Mouse (Mus musculus) forebrain, embryonic 11.5 days (tissue): ENCODE results near the gene Fibp. TPM values are rescaled to one million over a fixed set of nuclear protein-coding genes. Genes with fewer than 3 reads are reported as not detected.

Source experiments
- ATAC-seq: fragments of 200-750 bp; cut with Nextera tagmentation; replicated peaks from 2 replicates; pipeline ENCODE4 v1.8.0; 2017; ENCODE audit warnings: moderate TSS enrichment; ENCODE audit not compliant: low FRiP score
- DNase-seq: peaks from one replicate; pipeline ENCODE4 v3.0.0-alpha.2; 2017; ENCODE audit warnings: low spot score
- H3K27ac ChIP-seq: fragments of 300-500 bp; sonication (generic); 2 replicates; pipeline ENCODE4 v1.5.1; 2014; ENCODE audit warnings: low read depth, low read length
- H3K27me3 ChIP-seq: fragments of 300-500 bp; sonication (generic); 2 replicates; pipeline ENCODE4 v1.6.1; 2014; ENCODE audit warnings: mild to moderate bottlenecking, low read length, mixed read lengths; ENCODE audit not compliant: control insufficient read depth, insufficient read depth
- H3K36me3 ChIP-seq: fragments of 300-500 bp; sonication (generic); 2 replicates; pipeline ENCODE4 v1.6.1; 2014; ENCODE audit warnings: mild to moderate bottlenecking, low read length, moderate library complexity, mixed read lengths; ENCODE audit not compliant: control insufficient read depth, insufficient read depth
- H3K4me1 ChIP-seq: fragments of 300-500 bp; sonication (generic); replicated peaks from 2 replicates; pipeline ENCODE4 v1.6.1; 2014; ENCODE audit warnings: low read length, mixed read lengths; ENCODE audit not compliant: control insufficient read depth, insufficient read depth
- H3K4me2 ChIP-seq: fragments of 300-500 bp; sonication (generic); 2 replicates; pipeline ENCODE4 v1.6.1; 2014; ENCODE audit warnings: low read depth, mild to moderate bottlenecking, low read length, moderate library complexity, mixed read lengths; ENCODE audit not compliant: severe bottlenecking
- H3K4me3 ChIP-seq: fragments of 300-500 bp; sonication (generic); 2 replicates; pipeline ENCODE4 v1.5.1; 2014; ENCODE audit warnings: low read depth, low read length
- H3K9ac ChIP-seq: fragments of 300-500 bp; sonication (generic); 2 replicates; pipeline ENCODE4 v1.6.1; 2014; ENCODE audit warnings: low read length
- H3K9me3 ChIP-seq: fragments of 300-500 bp; sonication (generic); 2 replicates; pipeline ENCODE4 v1.6.1; 2016; ENCODE audit warnings: low read length, mixed read lengths; ENCODE audit not compliant: control insufficient read depth
- WGBS: fragments of 180-500 bp; shearing (Covaris S2); extraction: QIAGEN DNeasy Blood & Tissue Kit; methylation state at CpG from one replicate; pipeline ENCODE4 v1.1.7; 2014; 5-methylcytosine and 5-hydroxymethylcytosine counted together
- polyA plus RNA-seq: library from polyadenylated mRNA; unstranded; fragments of >200 nt; fragmentation: Nextera tagmentation; extraction: Ambion mirVana; gene quantifications from 2 replicates; pipeline ENCODE4 v1.2.1, GENCODE M21; 2014

The Fibp gene
- polyA plus RNA-seq, 1 experiment from 2014 or later = 105 TPM

DNA sequence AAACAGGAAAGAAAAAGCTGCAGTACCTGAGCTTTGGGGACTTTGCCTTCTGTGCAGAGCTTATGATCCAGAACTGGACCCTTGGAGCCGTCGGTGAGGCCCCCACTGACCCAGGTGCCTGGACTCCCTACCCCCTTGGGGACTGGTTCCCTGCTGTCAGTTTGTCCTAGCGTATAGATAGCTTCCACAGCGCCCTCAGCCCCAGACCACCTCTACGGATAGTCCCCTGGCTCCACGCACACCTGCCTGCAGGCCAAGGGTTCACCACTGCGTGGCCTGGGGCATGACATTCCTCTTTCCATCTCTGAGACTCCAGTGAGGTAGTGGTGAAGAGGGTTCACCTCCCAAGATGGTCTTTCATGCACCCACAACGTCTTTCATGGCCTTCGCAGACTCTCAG, 2.8 kb downstream of the Fibp start:
- H3K9me3 ChIP-seq = no peaks in the 10 kb centered on the region
- H3K27me3 ChIP-seq = peaks cover 6% of the 10 kb centered on the region; the same call in 1 of the 2 replicates
- DNase-seq (no peak), ATAC-seq (no peak)
- H3K36me3 ChIP-seq = peaks cover 2% of the 10 kb centered on the region
- H3K4me1 ChIP-seq = peaks cover 9% of the 10 kb centered on the region; the same call in 1 of the 2 replicates
- no peak overlapping the region for H3K4me2 ChIP-seq
- WGBS = 87% methylated on average over 9 of the region's 9 CpGs
- H3K9ac ChIP-seq = no peak overlapping the region
- no peak overlapping the region for H3K27ac ChIP-seq
- H3K4me3 ChIP-seq = no peak overlapping the region

- H3K9me3 ChIP-seq = no peaks in the 10 kb centered on the region
- H3K27ac ChIP-seq = peak overlapping the region; percentile 41; the same call in 1 of the 2 replicates
- peaks cover 3% of the 10 kb centered on the region; the same call in 1 of the 2 replicates for H3K27me3 ChIP-seq
- peak; percentile 62 for ATAC-seq
- peaks cover 9% of the 10 kb centered on the region; the same call in 1 of the 2 replicates for H3K4me1 ChIP-seq
- WGBS = 49% methylated on average over 15 of the region's 15 CpGs
- H3K4me3 ChIP-seq = peak overlapping the region; percentile 12; the same call in 1 of the 2 replicates
- peak overlapping the region; percentile 45 for H3K9ac ChIP-seq
- peak overlapping the region; percentile 29; the same call in 1 of the 2 replicates for H3K4me2 ChIP-seq
- DNase-seq = peak; percentile 91
- H3K36me3 ChIP-seq = peaks cover 2% of the 10 kb centered on the region
These were observed 3.6 kb downstream of the Fibp start for GRCm38 (mm10) chr19:5463791-5464562.

DNA sequence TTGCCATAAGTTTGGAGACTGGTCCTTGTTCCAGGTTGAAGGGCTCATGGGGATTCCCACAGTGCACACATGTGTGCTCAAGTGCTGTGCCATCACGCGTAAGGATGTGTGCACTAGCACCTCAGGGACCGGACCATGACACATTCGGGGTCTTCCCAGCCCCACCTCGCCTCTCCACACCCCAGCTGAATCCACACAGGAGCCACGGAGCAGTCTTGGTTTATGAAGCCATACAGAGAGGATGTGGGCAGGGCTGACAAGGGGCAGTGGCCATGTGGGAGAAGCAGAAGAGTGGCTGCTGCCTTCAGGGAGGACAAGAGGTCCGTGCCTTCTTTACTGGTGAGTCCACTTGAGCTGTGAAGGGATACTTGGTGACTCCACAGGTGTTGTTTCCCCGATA, 4.6 kb downstream of the Fibp start:
- 93% methylated on average over 8 of the region's 8 CpGs for WGBS
- peaks cover 2% of the 10 kb centered on the region for H3K36me3 ChIP-seq
- no peak for DNase-seq

GRCm38 (mm10) chr19:5466916-5467500, 6.6 kb downstream of the Fibp start:
- ATAC-seq (no peak), DNase-seq (no peak)
- Histone ChIP-seq H3K4me2 (no peak overlapping the region), H3K4me1 (peaks cover 4% of the 10 kb centered on the region; the same call in 1 of the 2 replicates), H3K27me3 (no peaks in the 10 kb centered on the region), H3K9me3 (no peaks in the 10 kb centered on the region), H3K9ac (no peak overlapping the region), H3K4me3 (no peak overlapping the region), H3K27ac (no peak overlapping the region), H3K36me3 (peaks cover 2% of the 10 kb centered on the region)
- 95% methylated on average over 6 of the region's 6 CpGs for WGBS

More for the DNA sequence above, 4.6 kb downstream of the Fibp start:
- no peak overlapping the region for H3K4me3 ChIP-seq
- H3K27me3 ChIP-seq = no peaks in the 10 kb centered on the region
- no peak overlapping the region for H3K4me2 ChIP-seq
- H3K27ac ChIP-seq = no peak overlapping the region
- ATAC-seq = no peak
- H3K4me1 ChIP-seq = peaks cover 9% of the 10 kb centered on the region; the same call in 1 of the 2 replicates
- no peak overlapping the region for H3K9ac ChIP-seq
- H3K9me3 ChIP-seq = no peaks in the 10 kb centered on the region

GRCm38 (mm10) chr19:5468374-5468773, 8.0 kb downstream of the Fibp start, which contains the start of gene Ctsw:
Gene Ctsw, minus strand, starts transcription at chr19:5468507.
- no peak for DNase-seq
- no peaks in the 10 kb centered on the region for H3K9me3 ChIP-seq
- no peak within 1 kb of the TSS for H3K4me2 ChIP-seq
- H3K4me3 ChIP-seq = no peak within 1 kb of the TSS
- no peak within 1 kb of the TSS for H3K9ac ChIP-seq
- peaks cover 2% of the 10 kb centered on the region for H3K36me3 ChIP-seq
- no peak within 1 kb of the TSS for H3K27ac ChIP-seq
- no peak for ATAC-seq
- H3K4me1 ChIP-seq = peaks cover 4% of the 10 kb centered on the region; the same call in 1 of the 2 replicates
- H3K27me3 ChIP-seq = no peaks in the 10 kb centered on the region
- WGBS = 57% methylated on average over 5 of the region's 5 CpGs

DNA sequence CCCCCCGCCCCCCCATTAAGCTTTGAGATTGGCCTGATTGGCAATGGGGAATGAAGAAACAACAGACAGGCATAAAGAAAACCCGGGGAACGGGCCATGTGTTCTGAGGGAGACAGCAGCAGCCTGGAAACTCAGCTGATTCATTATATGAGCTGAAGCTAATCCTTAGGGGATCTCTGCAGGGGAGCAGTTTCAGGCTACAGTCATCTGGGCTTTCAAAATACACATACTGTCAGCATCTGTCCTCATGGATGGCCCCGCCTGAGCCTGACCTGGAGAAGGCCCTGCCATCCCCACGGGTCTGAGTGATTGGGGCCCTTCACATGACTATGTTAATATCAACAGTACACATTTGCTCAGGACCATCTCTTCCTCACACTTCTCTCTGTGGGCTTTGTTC, 11.4 kb downstream of the Fibp start:
- Histone ChIP-seq H3K9me3 (no peaks in the 10 kb centered on the region), H3K27ac (no peak overlapping the region), H3K4me2 (no peak overlapping the region), H3K27me3 (no peaks in the 10 kb centered on the region), H3K36me3 (no peaks in the 10 kb centered on the region; the same call in none of the 2 replicates), H3K4me1 (peaks cover 11% of the 10 kb centered on the region; the same call in 1 of the 2 replicates), H3K9ac (no peak overlapping the region), H3K4me3 (no peak overlapping the region)
- DNase-seq (no peak), ATAC-seq (no peak)
- 56% methylated on average over 5 of the region's 5 CpGs for WGBS

DNA sequence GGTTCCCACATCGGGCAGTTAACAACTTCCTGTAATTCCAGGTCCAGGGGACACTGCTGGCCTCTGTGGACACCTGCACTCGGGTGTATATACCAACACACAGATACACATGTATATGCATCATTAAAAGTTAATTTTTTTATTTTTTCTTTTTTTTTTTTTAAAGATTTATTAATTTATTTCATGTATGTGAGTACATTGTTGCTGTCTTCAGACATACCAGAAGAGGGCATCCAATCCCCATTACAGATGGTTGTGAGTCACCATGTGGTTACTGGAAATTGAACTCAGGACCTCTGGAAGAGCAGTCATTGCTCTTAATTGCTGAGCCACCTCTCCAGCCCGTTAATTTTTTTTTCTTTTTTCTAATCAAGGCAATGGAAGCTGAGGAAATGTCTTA, 12.4 kb downstream of the Fibp start:
- ATAC-seq (no peak), DNase-seq (no peak)
- H3K4me1 ChIP-seq = peaks cover 11% of the 10 kb centered on the region; the same call in 1 of the 2 replicates
- H3K27me3 ChIP-seq = no peaks in the 10 kb centered on the region
- no peak overlapping the region for H3K4me3 ChIP-seq
- no peak overlapping the region for H3K9ac ChIP-seq
- no peak overlapping the region for H3K27ac ChIP-seq
- 84% methylated on average over 3 of the region's 3 CpGs for WGBS
- no peaks in the 10 kb centered on the region for H3K36me3 ChIP-seq
- no peak overlapping the region for H3K4me2 ChIP-seq
- H3K9me3 ChIP-seq = no peaks in the 10 kb centered on the region

DNA sequence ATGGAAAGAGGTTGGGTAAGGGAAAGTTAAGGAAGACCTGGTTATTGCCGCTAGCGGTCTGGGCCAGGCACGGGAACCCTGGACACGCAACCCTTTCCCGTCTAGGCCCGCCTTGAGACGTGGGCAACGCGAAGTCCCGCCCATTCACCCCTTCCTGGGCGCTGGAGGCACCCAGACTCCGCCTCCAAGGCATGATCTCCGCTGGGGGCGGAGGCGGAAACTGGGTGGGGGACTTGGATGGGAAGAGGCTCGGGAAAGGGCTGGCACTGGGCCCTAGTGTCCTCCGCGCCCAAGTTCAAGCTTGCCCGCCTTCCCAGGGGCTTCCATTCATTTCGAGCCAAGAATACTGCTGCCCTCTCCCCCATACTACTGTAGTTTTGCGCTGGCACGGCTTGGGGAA, 13.3 kb downstream of the Fibp start, which contains the start of gene Efemp2:
TSS of gene Efemp2 (plus strand) at position 235 of the 400 bp plus-strand sequence.
- peak; percentile 72 for ATAC-seq
- Histone ChIP-seq H3K27me3 (no peaks in the 10 kb centered on the region), H3K9ac (peak within 1 kb of the TSS; percentile 84), H3K4me3 (peak within 1 kb of the TSS; percentile 59), H3K4me2 (peak within 1 kb of the TSS; percentile 86), H3K27ac (0 out of 2 replicates have a peak within 1 kb of the TSS, but pooled peaks have one; percentile 18), H3K9me3 (no peaks in the 10 kb centered on the region), H3K4me1 (peaks cover 11% of the 10 kb centered on the region; the same call in 1 of the 2 replicates), H3K36me3 (no peaks in the 10 kb centered on the region)
- peak; percentile 85 for DNase-seq
- WGBS = 2% methylated on average over 22 of the region's 22 CpGs
